Mouse (Mus musculus) forebrain, embryonic 15.5 days (tissue): ENCODE measurements around the gene Dab2. TPM values are rescaled to one million over a fixed set of nuclear protein-coding genes. Genes with fewer than 3 reads are reported as not detected.
A peak's percentile ranks its signal among the peaks of the same experiment; 100 is the strongest.

Source experiments
- ATAC-seq: fragments of 200-750 bp; cut with Nextera tagmentation; replicated peaks from 2 replicates; pipeline ENCODE4 v1.8.0; 2017; ENCODE audit warnings: mild to moderate bottlenecking, moderate TSS enrichment, moderate library complexity
- H3K27ac ChIP-seq: fragments of 300-500 bp; sonication (generic); replicated peaks from 2 replicates; pipeline ENCODE4 v1.5.1; 2015; ENCODE audit warnings: mild to moderate bottlenecking, inconsistent platforms
- H3K27me3 ChIP-seq: fragments of 300-500 bp; sonication (generic); 2 replicates; pipeline ENCODE4 v1.6.1; 2015; ENCODE audit warnings: inconsistent platforms
- H3K36me3 ChIP-seq: fragments of 300-500 bp; sonication (generic); 2 replicates; pipeline ENCODE4 v1.6.1; 2015; ENCODE audit warnings: mild to moderate bottlenecking, inconsistent platforms
- H3K4me1 ChIP-seq: fragments of 300-500 bp; sonication (generic); 2 replicates; pipeline ENCODE4 v1.6.1; 2015; ENCODE audit warnings: inconsistent platforms
- H3K4me2 ChIP-seq: fragments of 300-500 bp; sonication (generic); replicated peaks from 2 replicates; pipeline ENCODE4 v1.6.1; 2015; ENCODE audit warnings: mild to moderate bottlenecking, inconsistent platforms
- H3K4me3 ChIP-seq: fragments of 300-500 bp; sonication (generic); 2 replicates; pipeline ENCODE4 v1.5.1; 2015; ENCODE audit warnings: mild to moderate bottlenecking, inconsistent platforms
- H3K9ac ChIP-seq: fragments of 300-500 bp; sonication (generic); replicated peaks from 2 replicates; pipeline ENCODE4 v1.6.1; 2015; ENCODE audit warnings: mild to moderate bottlenecking, inconsistent platforms
- H3K9me3 ChIP-seq: fragments of 300-500 bp; sonication (generic); 2 replicates; pipeline ENCODE4 v1.6.1; 2016; ENCODE audit warnings: inconsistent platforms
- WGBS: fragments of 180-500 bp; shearing (Covaris S2); methylation state at CpG from one replicate; pipeline ENCODE4 v1.1.7; 2015; ENCODE audit warnings: mixed read lengths; 5-methylcytosine and 5-hydroxymethylcytosine counted together
- polyA plus RNA-seq: library from polyadenylated mRNA; unstranded; fragments of >200 nt; fragmentation: Nextera tagmentation; extraction: Ambion mirVana; gene quantifications from 2 replicates; pipeline ENCODE4 v1.2.1, GENCODE M21; 2015

Dab2 gene
- polyA plus RNA-seq, 1 experiment from 2014 or later: 10.4 TPM

DNA sequence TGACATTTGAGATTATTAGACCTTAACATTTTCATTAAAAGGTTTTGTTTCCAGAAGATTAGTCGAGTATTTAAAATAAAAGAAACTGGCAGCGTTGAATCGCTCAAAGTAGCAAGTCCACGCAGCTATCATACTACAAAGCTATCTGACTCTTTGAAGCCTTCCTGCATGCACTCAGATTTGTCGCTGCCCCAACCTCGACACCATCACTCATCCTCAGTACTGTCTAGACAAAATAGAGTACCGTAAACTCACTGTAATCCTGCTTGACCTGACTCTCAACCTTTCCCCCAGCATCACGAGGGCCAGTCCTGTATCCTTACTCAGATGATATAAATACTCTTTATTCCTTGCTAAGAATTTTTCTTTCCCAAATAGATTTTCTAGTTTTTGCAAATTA lies 100.5 kb downstream of the Dab2 start:
- Histone ChIP-seq H3K4me3 (no peak overlapping the region), H3K9me3 (no peaks in the 10 kb centered on the region), H3K4me1 (no peaks in the 10 kb centered on the region), H3K27me3 (no peaks in the 10 kb centered on the region), H3K27ac (no peak overlapping the region), H3K9ac (no peak overlapping the region), H3K36me3 (no peaks in the 10 kb centered on the region), H3K4me2 (no peak overlapping the region)
- 85% methylated on average over 8 of the region's 8 CpGs for WGBS
- ATAC-seq: no peak

DNA sequence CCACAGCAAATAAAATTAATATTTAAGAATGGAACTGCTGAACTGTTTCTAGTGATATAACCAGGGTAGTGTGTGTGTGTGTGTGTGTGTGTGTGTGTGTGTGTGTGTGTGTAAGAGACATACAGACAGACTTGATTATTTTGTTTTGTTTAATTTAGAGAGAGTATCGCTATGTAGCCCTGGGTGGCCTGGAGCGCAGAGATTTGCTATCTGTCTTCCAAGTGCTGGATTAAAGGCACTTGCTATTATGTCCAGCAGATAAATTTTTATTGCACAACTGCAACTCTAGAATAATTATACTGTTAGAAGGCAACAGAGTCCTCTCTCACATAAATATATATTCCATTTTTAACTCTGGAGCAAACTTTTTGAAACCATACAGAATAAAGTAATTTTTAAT lies 102.8 kb downstream of the Dab2 start:
- Histone ChIP-seq H3K27me3 (no peaks in the 10 kb centered on the region), H3K4me1 (no peaks in the 10 kb centered on the region), H3K36me3 (no peaks in the 10 kb centered on the region), H3K27ac (no peak overlapping the region), H3K4me3 (no peak overlapping the region), H3K4me2 (no peak overlapping the region), H3K9me3 (no peaks in the 10 kb centered on the region), H3K9ac (no peak overlapping the region)
- no peak for ATAC-seq
- WGBS: 87% methylated on average over 2 of the region's 2 CpGs

DNA sequence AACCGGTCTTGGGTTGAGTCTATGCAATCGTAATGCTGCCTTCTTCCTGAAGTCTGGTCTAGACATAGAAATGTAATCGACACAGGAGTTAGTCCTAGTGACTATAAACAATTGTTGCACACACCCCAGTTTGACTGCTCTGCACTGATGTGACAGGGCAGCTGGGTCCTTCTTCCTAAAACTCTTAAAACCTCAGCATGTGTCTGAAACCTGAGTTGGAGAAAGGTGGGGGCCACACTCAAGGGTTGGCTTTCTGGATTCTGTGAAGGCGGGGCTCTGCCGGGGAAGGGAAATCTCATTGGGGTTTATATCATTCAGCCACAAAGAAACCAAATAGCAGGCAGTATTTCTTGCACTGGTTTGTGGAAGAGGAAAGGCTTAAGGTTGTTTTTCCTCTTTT lies 104.6 kb downstream of the Dab2 start:
- Histone ChIP-seq H3K4me2 (no peak overlapping the region), H3K4me3 (no peak overlapping the region), H3K9ac (no peak overlapping the region), H3K27ac (no peak overlapping the region), H3K36me3 (no peaks in the 10 kb centered on the region), H3K4me1 (no peaks in the 10 kb centered on the region), H3K9me3 (no peaks in the 10 kb centered on the region), H3K27me3 (no peaks in the 10 kb centered on the region)
- WGBS: 91% methylated on average over 5 of the region's 5 CpGs
- ATAC-seq: no peak

DNA sequence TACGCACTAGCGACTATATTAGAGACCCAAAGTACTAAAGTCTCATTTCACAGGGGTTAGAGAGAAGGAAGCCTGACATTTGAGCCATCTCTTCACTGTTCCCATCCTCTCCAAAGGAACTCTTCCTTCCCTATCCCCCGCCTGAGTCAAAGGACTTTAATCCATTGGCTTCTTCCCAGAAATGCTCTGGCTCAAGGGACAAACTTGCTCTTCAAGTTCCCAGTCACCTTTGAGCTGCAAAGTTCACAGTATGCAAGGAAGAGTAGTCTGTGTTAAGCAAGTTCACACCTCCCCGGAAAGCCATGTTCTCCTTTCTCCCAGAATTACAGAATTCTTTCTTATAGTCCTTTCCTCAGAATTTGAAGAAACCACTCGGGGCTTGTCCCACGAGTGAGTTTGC lies 107.2 kb downstream of the Dab2 start:
- Histone ChIP-seq H3K9ac (no peak overlapping the region), H3K36me3 (no peaks in the 10 kb centered on the region), H3K9me3 (no peaks in the 10 kb centered on the region), H3K27ac (no peak overlapping the region), H3K4me3 (no peak overlapping the region), H3K4me2 (no peak overlapping the region), H3K27me3 (no peaks in the 10 kb centered on the region), H3K4me1 (no peaks in the 10 kb centered on the region)
- ATAC-seq: no peak
- WGBS: 89% methylated on average over 6 of the region's 6 CpGs

DNA sequence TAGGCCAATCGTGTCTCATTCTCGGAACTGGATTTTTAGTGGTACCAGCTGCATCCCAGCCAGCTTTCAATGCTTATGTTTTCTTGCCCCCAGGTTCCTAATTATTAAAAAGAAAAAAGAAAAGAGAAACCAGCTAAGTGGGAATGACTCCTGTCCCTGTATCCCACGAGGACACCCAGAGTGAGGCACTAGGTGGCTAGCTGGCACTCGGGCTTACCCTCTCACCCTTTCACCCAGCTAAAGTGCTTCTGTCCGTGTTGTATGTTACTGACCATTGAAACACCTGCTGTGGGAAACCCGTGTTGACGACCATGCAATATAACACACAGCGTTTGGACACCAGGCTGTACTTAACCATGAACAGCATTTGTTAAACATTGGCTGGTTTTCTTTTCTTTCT lies 109.4 kb downstream of the Dab2 start:
- ATAC-seq: no peak

DNA sequence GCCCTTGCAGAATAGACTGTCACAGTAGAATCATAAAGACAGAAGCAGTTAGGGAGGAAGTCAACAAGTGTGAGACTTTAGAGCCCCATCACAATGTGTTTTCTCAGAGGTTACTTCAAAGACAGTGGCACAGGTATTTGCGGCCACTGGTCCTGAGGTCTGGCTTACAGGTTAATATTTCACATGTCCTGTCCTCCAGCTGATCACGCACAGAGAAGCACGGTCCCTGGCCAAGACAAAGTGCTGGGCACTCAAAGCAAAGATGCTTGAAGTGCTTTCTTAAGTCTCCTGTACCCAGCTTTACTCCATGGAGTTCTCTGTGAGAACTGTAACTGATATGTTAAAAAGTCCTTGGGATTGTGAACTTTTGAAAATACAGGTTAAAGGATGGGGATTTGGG lies 110.6 kb downstream of the Dab2 start:
- ATAC-seq: no peak
- no peaks in the 10 kb centered on the region for H3K27me3 ChIP-seq
- whole genome bisulfite sequencing: 91% methylated on average over 3 of the region's 3 CpGs
- no peak overlapping the region for H3K9ac ChIP-seq
- no peak overlapping the region for H3K4me2 ChIP-seq
- no peaks in the 10 kb centered on the region for H3K4me1 ChIP-seq
- no peak overlapping the region for H3K4me3 ChIP-seq
- H3K36me3 ChIP-seq: no peaks in the 10 kb centered on the region
- no peaks in the 10 kb centered on the region for H3K9me3 ChIP-seq
- no peak overlapping the region for H3K27ac ChIP-seq

More for the DNA sequence above, 109.4 kb downstream of the Dab2 start:
- no peak overlapping the region for H3K4me3 ChIP-seq
- no peak overlapping the region for H3K27ac ChIP-seq
- WGBS: 88% methylated on average over 8 of the region's 8 CpGs
- H3K9ac ChIP-seq: no peak overlapping the region
- H3K4me2 ChIP-seq: no peak overlapping the region
- H3K27me3 ChIP-seq: no peaks in the 10 kb centered on the region
- H3K9me3 ChIP-seq: no peaks in the 10 kb centered on the region
- no peaks in the 10 kb centered on the region for H3K4me1 ChIP-seq
- no peaks in the 10 kb centered on the region for H3K36me3 ChIP-seq

DNA sequence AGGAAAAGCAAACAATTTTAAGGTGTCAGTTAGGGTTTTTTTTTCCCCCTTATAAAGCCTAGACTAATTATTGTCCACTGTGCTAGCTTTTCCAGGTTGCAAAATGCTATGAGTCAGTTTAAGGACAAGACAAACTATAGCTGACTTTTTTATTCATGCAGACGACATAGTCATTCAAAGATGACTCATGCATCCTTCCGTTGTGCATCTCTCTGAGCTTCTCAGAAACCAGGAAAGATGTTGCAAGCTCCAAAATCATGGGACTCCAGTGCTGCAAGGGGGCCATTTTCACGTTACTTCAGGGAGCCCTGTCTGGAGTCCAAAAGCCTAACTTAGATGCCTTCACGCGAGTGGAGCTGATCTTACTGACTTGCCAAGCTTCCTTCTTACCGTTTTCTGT lies 111.7 kb downstream of the Dab2 start:
- Histone ChIP-seq H3K4me3 (no peak overlapping the region), H3K27ac (no peak overlapping the region), H3K9me3 (no peaks in the 10 kb centered on the region), H3K4me2 (no peak overlapping the region), H3K36me3 (no peaks in the 10 kb centered on the region), H3K4me1 (no peaks in the 10 kb centered on the region), H3K9ac (no peak overlapping the region), H3K27me3 (no peaks in the 10 kb centered on the region)
- WGBS: 89% methylated on average over 6 of the region's 6 CpGs
- no peak for ATAC-seq

DNA sequence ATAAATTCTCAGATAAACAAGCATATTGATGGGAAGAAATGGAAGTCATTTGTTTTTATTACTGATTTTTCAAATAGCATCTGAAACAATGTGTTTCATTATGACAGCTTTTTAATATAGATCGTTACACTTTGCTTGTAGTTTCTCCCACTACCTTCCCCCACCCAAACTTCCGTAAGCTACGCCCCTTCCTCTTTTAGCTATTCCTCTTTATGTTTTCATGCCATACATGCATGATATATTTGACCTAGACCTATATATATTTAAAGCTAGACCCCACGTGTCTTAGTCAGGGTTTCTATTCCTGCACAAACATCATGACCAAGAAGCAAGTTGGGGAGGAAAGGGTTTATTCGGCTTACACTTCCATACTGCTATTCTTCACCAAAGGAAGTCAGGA lies 115.7 kb downstream of the Dab2 start:
- Histone ChIP-seq H3K4me3 (no peak overlapping the region), H3K9me3 (no peaks in the 10 kb centered on the region), H3K4me2 (no peak overlapping the region), H3K27me3 (no peaks in the 10 kb centered on the region), H3K9ac (no peak overlapping the region), H3K4me1 (no peaks in the 10 kb centered on the region), H3K36me3 (no peaks in the 10 kb centered on the region), H3K27ac (no peak overlapping the region)
- ATAC-seq: no peak
- 92% methylated on average over 5 of the region's 5 CpGs for WGBS

DNA sequence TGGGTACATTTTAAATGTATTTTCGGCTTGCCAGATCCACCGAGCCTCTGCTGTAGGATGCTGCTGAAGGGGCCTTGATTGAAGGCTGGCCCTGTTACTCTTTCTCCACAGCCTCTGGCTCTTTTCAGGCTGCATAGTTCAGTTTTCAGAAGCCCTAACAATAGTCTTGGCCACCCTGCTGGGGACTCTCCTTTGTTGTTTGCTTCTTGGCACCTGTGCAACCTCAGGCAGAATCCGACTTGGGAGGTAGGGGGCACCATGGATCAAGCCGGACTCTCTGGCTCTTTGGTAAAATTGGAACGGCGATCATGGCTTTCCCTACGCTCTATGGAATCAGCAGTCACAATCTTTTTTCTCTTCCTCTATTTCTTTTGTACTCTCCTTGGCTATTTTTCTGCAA lies 132.2 kb downstream of the Dab2 start:
- H3K4me2 ChIP-seq: no peak overlapping the region
- no peak overlapping the region for H3K4me3 ChIP-seq
- H3K4me1 ChIP-seq: peaks cover 12% of the 10 kb centered on the region; the same call in 1 of the 2 replicates
- H3K27me3 ChIP-seq: no peaks in the 10 kb centered on the region
- H3K36me3 ChIP-seq: no peaks in the 10 kb centered on the region
- no peak overlapping the region for H3K27ac ChIP-seq
- H3K9me3 ChIP-seq: no peaks in the 10 kb centered on the region
- ATAC-seq: peak; percentile 44; the same call in 1 of the 2 replicates
- no peak overlapping the region for H3K9ac ChIP-seq
- 27% methylated on average over 7 of the region's 7 CpGs for WGBS

DNA sequence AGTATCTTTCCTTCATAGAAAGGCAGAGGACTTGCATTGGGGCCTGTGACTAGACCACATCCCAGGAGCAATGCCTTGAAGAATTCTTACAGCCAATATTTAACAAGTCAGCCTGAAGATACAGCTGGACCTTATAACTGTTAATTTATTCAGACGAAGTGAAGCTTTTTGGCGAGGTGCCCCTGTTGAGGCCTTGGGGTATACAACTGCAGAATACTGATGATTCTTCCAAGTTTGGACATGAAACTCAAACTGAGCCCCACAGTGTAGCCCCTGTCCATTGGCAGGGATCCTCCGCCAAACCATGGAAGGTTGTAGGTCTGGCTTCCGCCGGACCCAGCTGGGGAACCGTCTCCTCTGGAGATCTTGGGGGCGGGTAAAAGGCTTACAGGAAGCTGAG lies 132.8 kb downstream of the Dab2 start:
- peak; percentile 79 for ATAC-seq
- H3K4me2 ChIP-seq: no peak overlapping the region
- no peak overlapping the region for H3K27ac ChIP-seq
- H3K4me1 ChIP-seq: peaks cover 12% of the 10 kb centered on the region; the same call in 1 of the 2 replicates
- no peak overlapping the region for H3K4me3 ChIP-seq
- no peaks in the 10 kb centered on the region for H3K36me3 ChIP-seq
- no peak overlapping the region for H3K9ac ChIP-seq
- H3K9me3 ChIP-seq: no peaks in the 10 kb centered on the region
- WGBS: 60% methylated on average over 7 of the region's 7 CpGs
- H3K27me3 ChIP-seq: no peaks in the 10 kb centered on the region

DNA sequence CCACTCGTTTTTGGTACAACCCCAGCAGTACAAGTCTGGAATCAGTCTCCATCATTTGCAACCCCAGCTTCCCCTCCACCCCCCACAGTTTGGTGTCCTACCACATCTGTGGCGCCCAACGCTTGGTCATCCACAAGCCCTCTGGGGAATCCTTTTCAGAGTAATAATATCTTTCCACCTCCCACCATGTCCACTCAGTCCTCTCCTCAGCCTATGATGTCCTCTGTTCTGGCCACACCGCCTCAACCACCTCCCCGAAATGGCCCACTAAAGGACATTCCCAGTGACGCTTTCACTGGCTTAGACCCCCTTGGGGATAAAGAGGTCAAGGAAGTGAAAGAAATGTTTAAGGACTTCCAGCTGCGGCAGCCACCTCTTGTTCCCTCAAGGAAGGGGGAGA lies 135.7 kb downstream of the Dab2 start:
- H3K4me3 ChIP-seq: no peak overlapping the region
- H3K9ac ChIP-seq: no peak overlapping the region
- H3K9me3 ChIP-seq: no peaks in the 10 kb centered on the region
- WGBS: 91% methylated on average over 7 of the region's 7 CpGs
- no peak overlapping the region for H3K4me2 ChIP-seq
- H3K36me3 ChIP-seq: no peaks in the 10 kb centered on the region
- H3K27ac ChIP-seq: no peak overlapping the region
- no peaks in the 10 kb centered on the region for H3K27me3 ChIP-seq
- peaks cover 12% of the 10 kb centered on the region; the same call in 1 of the 2 replicates for H3K4me1 ChIP-seq
- no peak for ATAC-seq

DNA sequence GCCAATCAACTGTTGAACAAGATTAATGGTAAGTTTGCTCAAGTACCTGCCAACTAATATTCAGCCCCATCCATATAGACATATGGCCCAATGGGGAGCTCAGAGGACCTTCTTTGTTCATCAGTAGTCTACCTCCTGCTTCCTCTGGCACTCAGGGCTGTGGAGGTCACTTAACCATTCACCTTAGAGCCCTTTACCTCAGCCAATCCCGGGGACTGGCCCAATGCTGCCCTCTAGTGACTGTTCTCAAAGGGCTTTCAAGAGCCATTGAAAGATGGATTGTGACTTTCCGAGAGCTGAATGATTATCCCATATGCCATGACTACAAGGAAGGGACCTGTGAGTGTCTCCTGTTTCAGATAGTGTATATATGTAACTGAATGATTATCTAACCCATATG lies 136.2 kb downstream of the Dab2 start:
- Histone ChIP-seq H3K9ac (no peak overlapping the region), H3K36me3 (no peaks in the 10 kb centered on the region), H3K4me3 (no peak overlapping the region), H3K27me3 (no peaks in the 10 kb centered on the region), H3K4me1 (peaks cover 12% of the 10 kb centered on the region; the same call in 1 of the 2 replicates), H3K9me3 (no peaks in the 10 kb centered on the region), H3K27ac (no peak overlapping the region), H3K4me2 (no peak overlapping the region)
- ATAC-seq: no peak
- 69% methylated on average over 2 of the region's 2 CpGs for WGBS

DNA sequence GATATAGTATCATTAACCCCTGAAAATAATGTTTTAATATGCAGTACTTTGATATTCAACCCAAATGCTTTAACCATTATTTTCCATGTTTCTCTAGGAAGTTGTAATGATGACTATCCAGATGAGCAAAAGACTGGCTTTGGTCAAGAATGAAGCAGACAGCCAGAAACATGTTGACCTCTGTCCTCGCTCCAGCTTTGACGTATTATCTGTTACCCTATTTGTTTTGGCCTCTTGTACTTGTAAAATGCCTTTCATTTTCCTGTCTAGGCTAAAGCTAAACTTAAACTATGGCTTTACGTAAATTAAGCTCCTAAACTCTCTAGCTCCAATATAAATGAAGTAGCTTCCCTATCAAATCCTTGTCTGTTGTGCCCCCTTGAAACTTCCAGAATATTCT lies 139.1 kb downstream of the Dab2 start:
- Histone ChIP-seq H3K9ac (no peak overlapping the region), H3K4me3 (no peak overlapping the region), H3K4me1 (0 out of 2 replicates have a peak, but pooled peaks cover 5% of the 10 kb centered on the region), H3K4me2 (no peak overlapping the region), H3K9me3 (no peaks in the 10 kb centered on the region), H3K27me3 (no peaks in the 10 kb centered on the region), H3K27ac (no peak overlapping the region), H3K36me3 (no peaks in the 10 kb centered on the region)
- no peak for ATAC-seq
- 97% methylated on average over 3 of the region's 3 CpGs for WGBS
